Mouse (Mus musculus) layer of hippocampus, adult 11-12 months (tissue): ENCODE results near the gene Clca2.
"Not testable (repeated sequence)": the region's sequence is repeated elsewhere in the genome, so short reads cannot be mapped to it uniquely, and the experiment has no call there.

Experiments
- DNase-seq: peaks from one replicate; pipeline ENCODE4 v3.0.0; 2022; ENCODE audit warnings: low spot score

Clca2 gene

DNA sequence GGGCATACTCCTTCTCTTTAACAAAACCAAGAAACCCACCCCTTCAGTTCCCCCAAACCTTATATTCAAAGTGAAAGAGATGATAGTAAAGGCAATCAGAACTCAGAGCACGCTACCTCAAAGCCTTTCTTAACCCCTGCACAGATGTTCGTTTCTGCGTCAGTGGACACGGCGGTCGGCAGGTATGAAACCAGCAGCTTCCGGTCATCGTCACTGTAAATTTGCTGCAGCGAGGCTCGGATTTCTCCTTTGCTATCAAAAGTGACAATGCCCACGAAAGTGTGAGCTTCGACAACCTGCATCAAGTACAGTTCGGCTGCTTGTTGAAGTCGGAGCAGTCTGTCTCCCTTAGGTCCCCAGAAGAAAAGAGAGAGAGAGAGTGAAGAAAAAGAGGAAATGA is 13.1 kb downstream of the Clca2 start:
- DNase-seq = no peak

- DNase-seq = no peak
Measured at GRCm38 (mm10) chr3:145083081-145083480, 16.2 kb downstream of the Clca2 start.

GRCm38 (mm10) chr3:145080904-145081303 is 18.3 kb downstream of the Clca2 start:
- no peak for DNase-seq

DNA sequence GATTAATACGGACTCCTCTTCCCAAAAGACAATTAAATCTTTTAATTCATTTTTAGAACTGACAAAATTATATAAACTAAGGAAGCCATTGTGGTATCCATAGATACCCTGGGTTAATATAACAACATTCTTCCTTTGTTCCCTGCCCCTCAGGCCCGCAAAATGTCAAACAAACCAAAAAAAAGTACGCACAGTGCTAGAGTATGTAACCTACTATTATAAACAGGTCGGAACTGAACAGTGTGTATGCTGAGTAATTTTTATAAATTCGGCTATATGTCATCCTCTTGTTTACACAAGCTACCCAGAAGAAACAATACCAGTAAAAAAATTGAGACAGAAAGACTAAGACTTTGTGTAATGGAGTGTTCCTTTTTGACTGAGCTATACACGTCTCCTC is 20.8 kb downstream of the Clca2 start:
- DNase-seq = no peak

GRCm38 (mm10) chr3:145072339-145072738 is 26.9 kb downstream of the Clca2 start:
- no peak for DNase-seq

DNA sequence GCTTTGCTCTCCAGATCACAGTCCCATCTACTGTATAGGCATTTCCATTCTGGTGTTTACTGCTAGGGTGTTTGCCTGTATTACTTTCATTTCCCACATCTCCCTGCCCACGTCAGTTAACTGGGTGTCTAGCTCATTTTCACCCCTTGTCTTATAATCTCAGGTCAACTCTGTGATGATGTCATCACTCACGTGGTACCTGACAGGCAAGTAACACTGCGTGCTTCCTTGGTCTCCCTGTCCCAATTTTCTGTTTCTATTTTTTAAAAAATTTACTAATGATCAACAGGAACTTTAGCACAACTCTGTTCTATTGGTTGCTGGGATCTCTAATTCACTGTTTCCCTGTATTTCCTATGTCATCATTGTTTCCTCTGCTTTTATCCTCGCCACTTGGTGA is 30.3 kb downstream of the Clca2 start:
- no peak for DNase-seq

- not testable (repeated sequence) for DNase-seq
Measured at GRCm38 (mm10) chr3:145055138-145055537, 44.1 kb downstream of the Clca2 start.

DNA sequence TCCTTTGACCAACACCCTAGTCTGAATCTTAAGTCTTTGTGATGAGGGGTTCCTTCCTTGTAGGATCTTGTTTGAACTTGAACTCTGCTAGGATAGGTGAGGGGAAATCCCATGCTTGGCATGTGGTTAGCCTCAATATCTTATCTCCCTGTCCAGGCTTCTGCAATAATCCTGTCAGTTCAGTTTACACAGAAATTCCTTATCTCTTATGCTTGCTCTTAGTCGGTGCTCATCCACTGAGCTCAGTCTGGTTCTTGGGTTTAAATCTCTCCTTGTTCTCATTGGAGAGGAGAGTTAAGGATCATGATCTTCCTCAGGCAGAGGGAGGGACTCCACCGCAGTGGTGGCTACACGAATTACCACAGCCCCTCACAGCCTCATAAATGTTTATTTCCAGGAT is 49.4 kb downstream of the Clca2 start:
- no peak for DNase-seq

- DNase-seq = no peak
Measured at GRCm38 (mm10) chr3:145038813-145039212, 60.4 kb downstream of the Clca2 start.

- no peak for DNase-seq
Measured at GRCm38 (mm10) chr3:145032676-145033075, 66.6 kb downstream of the Clca2 start, which contains the start of gene Clca1. TSS of gene Clca1 (minus strand) at chr3:145032776.

GRCm38 (mm10) chr3:145028036-145028435 is 71.2 kb downstream of the Clca2 start:
- DNase-seq = no peak

GRCm38 (mm10) chr3:145026750-145027149 is 72.5 kb downstream of the Clca2 start:
- DNase-seq = peak; percentile 58
